Mouse (Mus musculus) megakaryocyte progenitor cell, adult 5-6 weeks (primary cell): ENCODE results near the gene Tubgcp6. TPM values are rescaled to one million over a fixed set of nuclear protein-coding genes. Genes with fewer than 3 reads are reported as not detected.
A peak's percentile ranks its signal among the peaks of the same experiment; 100 is the strongest.

ENCODE experiments used
- ATAC-seq: replicated peaks from 2 replicates; pipeline ENCODE4 v1.8.0; 2016; ENCODE audit warnings: mild to moderate bottlenecking, moderate TSS enrichment, inconsistent platforms; ENCODE audit not compliant: poor library complexity
- total RNA-seq, 2 experiments: library from RNA; stranded (forward) in 1 of 2; stranded (reverse) in 1 of 2; fragments of 157-497, 149-512 nt in 1 of 2; fragments of 200-1000 nt in 1 of 2; gene quantifications; 2 replicates each; pipeline versions ENCODE4 v1.2.3 to v1.2.4; 2015 to 2017

Gene Tubgcp6
- total RNA-seq, 2 experiments from 2014 or later: 16.6 to 24.7 TPM

GRCm38 (mm10) chr15:89143134-89143533 lies 20.2 kb upstream of the Tubgcp6 start:
- no peak for ATAC-seq

DNA sequence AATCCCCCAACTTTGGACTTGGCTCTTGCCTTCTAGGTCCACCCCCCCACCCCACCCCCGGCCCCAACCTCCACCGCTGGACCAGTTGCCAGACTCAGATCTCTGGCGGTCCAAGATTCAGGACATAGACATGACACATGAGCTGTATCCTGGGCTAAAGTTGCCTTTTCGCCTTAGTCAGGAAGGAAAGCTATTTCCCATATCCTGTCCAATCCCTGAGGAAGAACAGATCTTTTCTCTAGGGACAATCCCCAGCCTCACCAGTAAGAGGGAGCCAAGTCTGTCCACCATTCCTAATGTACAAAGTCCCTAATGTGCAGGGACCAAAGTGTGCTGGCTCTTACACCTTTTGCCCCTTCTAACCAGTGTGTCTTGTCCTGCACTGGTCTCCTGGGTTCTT lies 19.0 kb upstream of the Tubgcp6 start:
- no peak for ATAC-seq

- ATAC-seq: no peak
Measured at GRCm38 (mm10) chr15:89141443-89141842, 18.5 kb upstream of the Tubgcp6 start.

- ATAC-seq: no peak
Measured at GRCm38 (mm10) chr15:89140659-89141252, 17.8 kb upstream of the Tubgcp6 start, which contains the start of gene Mapk12. Gene Mapk12 (minus strand): TSS chr15:89140703.

- no peak for ATAC-seq
Measured at GRCm38 (mm10) chr15:89140048-89140658, 17.2 kb upstream of the Tubgcp6 start.

GRCm38 (mm10) chr15:89138531-89138930 lies 15.6 kb upstream of the Tubgcp6 start:
- ATAC-seq: no peak

DNA sequence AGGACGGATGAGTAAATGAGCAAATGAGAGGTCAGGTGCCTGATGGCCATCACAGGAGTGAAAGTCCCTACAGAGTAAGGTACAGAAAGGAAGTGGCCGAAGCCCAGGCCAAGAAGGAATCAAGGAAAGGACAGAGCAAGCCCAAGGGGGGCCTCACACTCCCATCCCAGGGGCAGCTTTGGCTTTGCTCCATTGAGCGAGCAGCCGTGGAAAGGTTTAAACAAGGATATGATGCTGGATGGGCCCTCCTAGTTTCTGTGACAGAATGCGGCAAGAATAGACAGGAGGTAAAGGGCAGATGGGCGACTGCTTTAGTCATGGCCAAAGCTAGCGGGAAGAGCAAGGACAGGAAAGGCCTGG lies 15.1 kb upstream of the Tubgcp6 start:
- ATAC-seq: no peak

DNA sequence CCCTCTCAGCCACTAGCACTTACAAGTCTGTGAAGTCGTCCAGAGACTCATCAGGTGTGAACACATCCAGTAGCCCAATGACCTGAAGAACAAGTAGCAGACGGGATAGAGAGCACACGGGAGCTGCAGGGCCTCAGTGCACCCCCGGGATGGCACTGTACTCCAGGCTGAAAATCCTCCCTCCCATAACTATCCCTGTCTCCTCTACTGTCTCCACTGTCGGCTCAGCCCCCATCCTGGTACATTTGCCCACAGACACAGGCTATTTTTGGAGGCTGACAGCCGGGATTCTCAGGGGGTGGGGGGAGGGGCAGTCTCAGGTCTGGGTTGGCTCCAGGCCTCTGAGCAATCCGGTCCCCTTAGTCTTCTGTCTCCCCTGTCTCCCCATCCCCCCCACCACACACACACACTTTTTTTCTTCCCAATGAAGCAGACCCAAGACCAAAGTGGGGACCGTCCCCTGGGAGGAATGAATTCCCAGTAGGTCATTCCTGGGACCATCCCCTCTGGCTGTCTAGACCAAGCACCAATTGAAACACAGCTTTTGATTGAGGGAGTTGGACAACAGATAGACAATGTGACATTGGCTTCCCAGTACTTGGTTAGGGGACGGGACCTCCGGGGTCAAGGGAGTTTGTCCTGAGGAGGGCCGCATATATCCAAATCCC lies 14.6 kb upstream of the Tubgcp6 start:
- no peak for ATAC-seq

DNA sequence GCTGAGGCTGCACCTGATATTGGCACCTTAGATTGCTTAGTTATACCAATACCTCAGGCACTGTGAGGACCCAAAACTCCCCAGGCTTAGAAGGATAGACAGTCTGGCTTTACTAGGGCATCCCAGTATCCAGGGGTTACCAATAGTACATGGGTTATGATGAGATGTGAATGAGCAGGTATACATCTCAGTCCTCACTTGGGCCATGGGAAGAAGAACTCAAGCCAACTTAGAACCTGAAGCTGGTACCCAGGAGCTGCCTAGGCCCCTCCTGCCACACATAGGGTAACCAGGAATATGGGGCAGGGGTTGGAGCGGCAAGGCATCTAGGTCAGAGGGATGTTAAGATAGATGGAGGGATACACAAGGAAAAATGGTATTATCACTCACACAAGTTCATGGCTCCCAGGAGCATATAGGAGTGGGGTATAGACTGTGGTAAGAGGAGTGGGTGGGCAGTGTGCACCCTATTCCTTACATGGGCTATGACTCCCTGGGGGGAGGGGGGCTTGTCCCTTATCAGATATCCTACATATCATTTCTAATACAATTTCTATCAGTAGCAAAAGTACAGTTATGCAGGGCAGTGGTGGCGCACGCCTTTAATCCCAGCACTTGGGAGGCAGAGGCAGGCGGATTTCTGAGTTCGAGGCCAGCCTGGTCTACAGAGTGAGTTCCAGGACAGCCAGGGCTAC lies 13.7 kb upstream of the Tubgcp6 start:
- ATAC-seq: no peak

GRCm38 (mm10) chr15:89131316-89131715 lies 8.4 kb upstream of the Tubgcp6 start:
- peak; percentile 80 for ATAC-seq

- no peak for ATAC-seq
Measured at GRCm38 (mm10) chr15:89130245-89130644, 7.3 kb upstream of the Tubgcp6 start.

DNA sequence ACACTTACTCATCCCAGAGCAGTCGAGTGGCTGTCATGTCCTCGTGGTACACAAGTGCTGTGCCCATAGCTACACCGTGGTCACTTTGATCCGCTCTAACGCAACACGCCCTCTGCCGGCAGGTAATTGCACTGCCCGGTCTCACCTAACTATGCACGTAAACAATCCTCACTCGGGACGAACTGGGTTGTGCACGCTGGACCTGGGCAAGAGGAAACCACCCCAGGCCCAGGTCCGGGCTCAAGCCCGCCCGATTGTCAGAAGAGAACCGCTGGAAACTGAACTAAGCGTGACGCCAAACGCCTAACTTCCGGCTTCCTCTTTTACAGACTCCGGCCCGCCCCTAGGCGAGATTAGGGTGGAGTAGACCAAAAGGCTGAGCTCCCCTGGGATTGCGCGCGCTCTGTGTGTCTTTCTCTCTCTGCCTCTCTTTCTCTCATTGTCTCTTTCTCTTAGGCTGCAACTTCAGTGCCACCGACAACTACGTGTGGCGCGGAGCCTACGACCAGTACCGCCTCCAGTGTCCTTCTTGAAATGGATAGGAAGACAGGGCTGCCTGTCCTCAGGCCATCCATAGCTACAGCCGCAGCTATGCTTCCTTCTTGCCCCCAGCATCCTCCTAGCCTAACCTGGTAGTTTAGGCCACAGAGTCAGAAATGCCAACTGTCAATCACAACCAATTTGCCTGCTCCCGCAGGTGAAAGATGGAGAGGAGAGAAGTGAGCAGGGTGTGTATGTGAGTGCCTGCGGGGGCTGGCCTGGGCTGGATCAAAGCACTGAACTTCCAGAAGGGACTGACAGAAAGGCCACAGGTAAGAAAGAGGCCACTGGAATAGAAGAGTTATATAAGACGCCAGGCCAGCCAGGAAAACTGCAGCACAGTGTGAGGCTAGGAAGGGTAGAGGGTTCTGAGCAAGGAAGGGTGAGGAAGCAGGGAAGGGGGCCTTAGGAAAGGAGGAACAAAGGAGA lies 5.8 kb upstream of the Tubgcp6 start, which contains the start of gene Hdac10:
Gene Hdac10, minus strand, starts transcription at position 319 of the 969 bp plus-strand sequence.
- peak; percentile 72 for ATAC-seq

DNA sequence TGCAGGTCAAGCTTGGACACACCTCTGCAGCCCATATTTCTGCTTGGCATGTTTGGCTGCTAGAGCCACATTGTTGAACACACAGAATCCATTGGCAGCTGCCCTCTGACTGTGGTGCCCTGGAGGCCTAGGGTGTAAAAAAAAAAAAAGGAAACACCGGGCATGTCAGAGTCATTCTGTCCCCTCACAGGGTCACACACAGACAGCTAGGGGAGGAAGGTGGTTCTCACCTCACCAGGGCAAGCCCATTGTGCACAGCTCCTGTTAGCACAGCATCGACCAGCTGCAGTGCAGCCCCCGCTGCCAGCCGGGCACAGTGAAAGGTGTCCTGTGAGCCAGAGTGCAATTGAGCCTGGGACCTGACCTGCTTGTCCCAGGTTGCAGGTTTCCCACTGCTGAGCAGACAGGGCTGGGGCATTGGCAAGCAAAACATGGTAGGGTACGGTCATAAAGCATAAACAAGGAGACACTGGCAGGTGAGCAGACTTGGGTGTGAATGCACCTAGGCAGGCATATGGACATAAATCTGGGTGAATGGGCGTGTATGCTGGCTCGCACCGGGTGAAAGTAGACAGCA lies 4.5 kb upstream of the Tubgcp6 start:
- no peak for ATAC-seq

GRCm38 (mm10) chr15:89126622-89127021 lies 3.7 kb upstream of the Tubgcp6 start:
- no peak for ATAC-seq

DNA sequence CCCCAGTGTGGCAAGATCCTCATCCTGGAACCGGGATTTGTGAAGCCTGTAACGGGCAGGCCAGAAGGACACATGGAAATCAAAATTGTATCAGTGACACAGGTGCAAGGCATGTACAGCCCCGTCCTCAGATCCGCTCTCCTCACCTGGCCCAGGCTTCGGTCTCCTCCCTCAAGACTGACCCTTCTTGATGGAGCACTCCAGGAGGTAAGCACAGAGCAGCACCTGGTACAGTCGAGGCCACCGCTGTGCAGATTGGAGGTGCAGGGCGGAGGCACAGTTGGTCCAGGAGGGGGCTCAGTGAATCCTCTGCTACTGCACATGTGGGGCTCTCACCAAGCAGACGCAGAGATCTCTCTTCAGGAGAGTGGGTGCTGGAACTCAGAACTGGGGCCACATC lies 2.4 kb upstream of the Tubgcp6 start:
- ATAC-seq: no peak

- no peak for ATAC-seq
Measured at GRCm38 (mm10) chr15:89124312-89124711, 1.4 kb upstream of the Tubgcp6 start.

- ATAC-seq: no peak
Measured at GRCm38 (mm10) chr15:89123595-89123994, 683 bp upstream of the Tubgcp6 start.

GRCm38 (mm10) chr15:89118007-89118406 lies 4.9 kb downstream of the Tubgcp6 start:
- peak; percentile 45 for ATAC-seq

GRCm38 (mm10) chr15:89110147-89110546 lies 12.8 kb downstream of the Tubgcp6 start:
- ATAC-seq: no peak

- ATAC-seq: no peak
Measured at GRCm38 (mm10) chr15:89106976-89107375, 15.9 kb downstream of the Tubgcp6 start.
